Mouse (Mus musculus) kidney, postnatal 36 days (tissue): Measurements from ENCODE around the gene Elp1.

Source experiments
- DNase-seq, 2 experiments: peaks; one replicate each; pipeline ENCODE4 v3.0.0; 2021 to 2022; ENCODE audit warnings: mixed read lengths in 2 of 2

Elp1 gene

DNA sequence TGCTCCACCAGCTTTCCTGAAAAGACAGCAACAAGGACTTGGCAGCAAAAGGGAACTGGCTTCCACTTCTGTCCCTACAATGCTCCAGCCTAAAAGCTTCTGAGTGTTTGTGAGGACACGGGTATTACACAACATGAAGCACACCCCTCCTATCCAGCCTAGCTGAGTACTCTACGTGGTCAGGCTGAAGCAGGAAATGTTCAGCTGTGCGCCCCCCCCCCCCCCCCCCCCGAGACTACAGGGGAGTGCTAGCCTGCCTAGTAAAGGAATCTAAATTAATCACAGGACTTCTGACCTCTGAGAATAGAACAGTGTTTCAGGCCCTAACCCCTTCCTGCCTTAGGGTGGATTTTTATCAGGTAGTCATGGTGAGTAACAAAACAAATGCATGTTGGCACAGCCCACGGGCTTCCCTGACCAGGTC lies 34.3 kb downstream of the Elp1 start:
- DNase-seq: no peak

DNA sequence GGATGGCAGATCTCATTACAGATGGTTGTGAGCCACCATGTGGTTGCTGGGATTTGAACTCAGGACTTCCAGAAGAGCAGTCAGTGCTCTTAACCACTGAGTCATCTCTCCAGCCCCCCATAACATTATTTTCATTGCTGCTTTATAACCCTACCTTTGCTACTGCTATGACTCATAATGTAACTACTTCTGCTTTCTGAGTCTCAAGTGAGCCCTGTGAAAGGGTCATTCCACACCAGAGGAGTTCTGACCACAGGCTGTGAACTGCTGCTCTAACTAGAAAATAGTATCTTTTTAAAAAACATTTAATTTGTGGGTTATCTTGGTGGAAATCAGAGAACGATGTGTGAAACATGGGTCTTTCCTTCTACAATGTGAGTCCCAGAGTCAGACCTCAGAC lies 44.4 kb downstream of the Elp1 start:
- DNase-seq: no peak

DNA sequence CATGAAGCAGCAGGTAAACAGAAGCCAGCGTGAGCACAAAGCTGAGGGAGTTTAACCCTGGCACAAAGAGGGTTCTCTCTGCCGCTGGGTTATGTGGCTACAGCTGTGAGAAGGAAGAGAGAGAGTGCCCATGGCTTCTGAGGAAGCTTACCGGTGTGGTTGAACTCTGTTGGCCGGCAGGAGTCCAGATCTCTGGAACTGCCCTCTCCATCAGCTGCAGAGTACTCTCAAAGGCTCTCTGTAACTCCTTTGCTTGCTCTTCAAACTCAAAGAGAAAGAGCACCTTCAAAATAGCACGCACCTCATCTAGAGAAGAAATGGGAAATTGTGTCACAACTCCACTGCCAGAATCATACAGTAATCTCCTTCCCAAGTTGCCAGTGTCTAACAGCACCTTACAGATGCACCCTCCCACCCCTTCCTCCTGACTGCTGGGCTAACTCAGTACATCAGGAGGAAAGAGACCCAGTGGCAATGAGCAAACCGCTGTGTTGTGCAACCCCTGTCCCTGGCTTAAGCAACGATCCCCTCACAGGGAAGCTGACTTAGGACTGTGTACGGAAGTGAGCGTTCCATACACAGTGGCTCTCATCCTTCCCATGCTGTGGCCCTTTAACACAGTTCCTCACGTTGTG lies 45.0 kb downstream of the Elp1 start:
- DNase-seq: no peak

GRCm38 (mm10) chr4:56756021-56756420 lies 46.1 kb downstream of the Elp1 start:
- no peak for DNase-seq

- no peak for DNase-seq
Observed at GRCm38 (mm10) chr4:56747456-56747855, 54.7 kb downstream of the Elp1 start.

GRCm38 (mm10) chr4:56746345-56746744 lies 55.8 kb downstream of the Elp1 start:
- no peak for DNase-seq

- DNase-seq: no peak
Observed at GRCm38 (mm10) chr4:56743363-56744195, 58.6 kb downstream of the Elp1 start, which contains the start of gene Actl7a. Gene Actl7a, plus strand, starts transcription at chr4:56743413.

- DNase-seq: no peak
Observed at GRCm38 (mm10) chr4:56742698-56743097, 59.4 kb downstream of the Elp1 start.

GRCm38 (mm10) chr4:56741041-56741493 lies 61.1 kb downstream of the Elp1 start, which contains the start of gene Actl7b:
Gene Actl7b, minus strand, starts transcription at chr4:56741443.
- DNase-seq: no peak

DNA sequence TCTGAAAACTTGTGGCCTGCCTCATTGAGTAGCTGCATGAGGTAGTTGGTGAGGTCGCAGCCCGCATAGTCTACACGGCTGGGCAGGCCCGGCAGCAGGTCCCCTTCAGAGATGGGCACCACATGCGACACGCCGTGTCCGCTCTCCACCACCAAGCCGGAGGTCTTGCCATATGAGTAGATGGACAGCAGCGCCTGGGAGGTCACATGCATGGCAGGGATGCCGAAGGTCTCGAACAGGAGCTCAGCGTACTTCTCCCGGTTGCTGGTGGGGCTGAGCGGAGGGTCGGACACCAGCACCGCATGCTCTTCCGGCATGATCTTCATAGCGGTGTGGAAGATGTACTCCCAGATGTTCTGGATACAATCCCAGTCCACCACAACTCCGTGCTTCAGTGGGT lies 61.5 kb downstream of the Elp1 start:
- DNase-seq: no peak

DNA sequence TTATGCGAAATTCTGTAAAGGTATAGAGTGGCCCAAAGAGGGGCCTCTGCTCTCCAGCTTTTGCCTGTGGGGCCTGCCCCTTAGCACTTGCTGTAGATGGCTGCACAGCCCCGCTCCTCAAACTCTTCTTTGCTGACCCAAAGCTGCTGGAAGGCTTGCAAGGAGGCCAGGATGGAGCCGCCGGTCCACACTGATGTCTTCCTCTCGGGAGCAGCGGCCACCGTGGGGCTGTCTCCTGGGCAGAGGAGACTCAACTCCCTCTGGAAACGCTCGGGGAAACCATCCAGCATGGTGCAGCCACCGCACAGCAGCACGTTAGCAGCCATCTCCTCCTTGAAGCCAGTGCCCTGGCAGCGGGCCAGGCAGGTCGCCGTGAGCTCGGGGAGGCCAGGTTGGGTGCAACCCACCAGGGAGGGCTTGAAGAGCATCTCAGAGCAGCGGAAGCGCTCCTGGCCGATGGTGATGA lies 62.1 kb downstream of the Elp1 start, which contains the start of gene Gm26657:
Gene Gm26657, plus strand, starts transcription at position 51 of the 466 bp plus-strand sequence.
- no peak for DNase-seq

DNA sequence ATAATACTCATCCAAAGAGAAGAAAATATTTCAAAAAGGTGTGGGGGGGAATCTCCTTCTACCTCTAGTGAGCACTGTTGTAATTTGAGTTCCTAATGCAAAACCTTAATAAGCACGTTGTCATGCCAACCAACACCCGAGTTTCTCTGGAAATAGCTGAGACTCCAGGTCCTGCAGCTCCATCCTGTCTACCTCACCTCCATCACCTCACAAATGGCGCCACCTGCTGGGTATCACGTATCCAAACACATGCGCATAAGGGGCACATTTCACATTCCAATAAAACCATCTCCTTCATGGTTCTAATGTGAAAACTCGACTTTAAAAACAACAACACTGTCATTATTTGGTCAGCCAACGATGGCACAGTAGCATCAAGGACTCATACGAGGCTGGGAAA lies 76.3 kb downstream of the Elp1 start:
- peak in 1 of 2 experiments; percentile 67 for DNase-seq

DNA sequence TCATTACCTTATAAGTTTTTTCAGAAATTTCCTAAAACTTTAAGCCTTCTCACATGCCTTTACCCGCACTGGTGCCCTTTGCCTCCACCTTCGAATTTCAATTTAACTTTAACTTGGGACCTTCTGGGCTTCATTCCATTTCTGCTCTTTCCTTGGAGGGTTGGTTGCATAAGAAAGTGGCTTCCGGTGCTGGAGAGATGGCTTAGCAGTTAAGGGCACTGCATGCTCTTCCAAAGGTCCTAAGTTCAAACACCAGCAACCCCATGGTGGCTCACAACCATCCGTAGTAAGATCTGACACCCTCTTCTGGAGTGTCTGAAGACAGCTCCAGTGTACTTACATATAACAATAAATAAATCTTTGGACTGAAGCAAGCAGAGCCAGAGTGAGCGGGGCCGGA lies 78.9 kb downstream of the Elp1 start:
- peak; percentile 56 to 63 for DNase-seq

DNA sequence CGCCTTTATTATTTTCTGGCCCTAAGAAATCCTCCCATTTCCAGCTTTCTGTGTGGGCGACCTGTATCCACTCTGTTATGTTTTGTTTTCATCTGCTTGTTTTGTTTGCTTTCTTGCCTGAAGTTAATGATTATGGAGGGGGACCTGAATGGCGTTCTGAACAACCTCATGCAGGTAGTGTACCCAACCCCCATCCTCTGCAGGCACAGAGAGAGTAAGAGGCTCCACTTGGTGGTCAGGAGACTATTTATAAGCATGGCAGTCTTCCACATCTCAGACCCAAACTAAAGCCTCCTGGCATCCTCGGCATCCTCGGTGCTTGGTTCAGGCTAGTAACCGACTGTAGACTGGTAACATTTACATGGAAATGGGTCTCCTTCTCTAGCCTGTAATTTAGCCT lies 79.8 kb downstream of the Elp1 start:
- peak; percentile 50 to 54 for DNase-seq

DNA sequence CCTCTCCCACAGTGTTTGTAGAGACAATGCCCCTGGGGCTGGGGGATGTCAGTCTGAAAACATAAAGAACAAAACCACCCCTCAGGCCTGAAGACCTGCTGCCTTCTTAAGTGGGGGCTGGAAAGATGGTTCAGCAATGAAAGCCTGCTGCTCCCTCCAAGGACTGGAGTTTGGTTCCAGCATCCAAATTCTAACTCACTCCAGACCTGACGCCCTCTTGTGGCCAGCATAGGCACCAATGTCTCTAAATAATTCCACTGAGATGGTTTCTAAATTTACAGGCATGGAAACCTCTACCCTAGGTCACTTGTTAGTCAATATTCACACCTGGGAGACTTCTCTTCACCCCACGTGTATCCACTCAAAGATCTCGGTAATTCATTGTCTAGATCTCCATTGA lies 80.7 kb downstream of the Elp1 start:
- peak; percentile 13 to 60 for DNase-seq

DNA sequence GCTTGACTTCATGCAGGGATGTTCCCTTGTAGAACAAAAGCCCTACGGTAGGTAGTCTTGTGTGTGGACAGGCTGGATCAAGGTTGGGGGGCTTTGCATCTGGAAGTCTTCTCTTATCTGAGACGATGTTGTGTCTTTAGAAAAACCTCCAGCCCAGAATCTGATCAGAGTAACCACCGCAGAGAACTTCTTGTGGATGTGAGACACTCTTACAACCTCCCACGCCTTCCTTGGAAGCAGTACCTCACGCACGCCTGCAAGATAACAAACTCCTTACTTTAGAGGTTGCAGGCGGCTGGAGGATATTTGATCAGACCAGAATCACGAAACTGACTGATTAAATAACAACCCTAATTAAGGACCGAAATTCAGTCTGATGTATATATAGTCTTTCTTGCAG lies 81.7 kb downstream of the Elp1 start:
- no peak for DNase-seq

DNA sequence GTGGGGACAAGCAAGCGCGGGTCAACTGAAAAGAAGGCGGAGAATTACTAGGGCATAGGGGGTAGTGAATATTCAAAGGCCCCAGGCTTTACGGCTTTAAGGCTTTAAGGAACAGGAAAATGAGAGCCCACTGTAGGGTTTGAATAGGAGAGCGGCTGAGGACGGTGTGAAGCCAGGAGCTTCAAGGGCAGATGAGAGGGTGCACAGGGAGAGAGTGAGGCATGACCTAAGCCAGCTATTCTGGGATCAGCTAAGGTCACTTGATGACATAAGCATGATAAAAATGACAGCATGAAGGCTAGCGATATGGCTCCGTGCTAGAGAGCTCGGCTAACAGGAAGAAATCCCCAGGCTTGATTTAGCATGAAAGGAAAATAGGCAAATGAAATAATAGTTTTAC lies 82.7 kb downstream of the Elp1 start:
- no peak for DNase-seq

- peak; percentile 29 to 36 for DNase-seq
Observed at GRCm38 (mm10) chr4:56718573-56719442, 83.3 kb downstream of the Elp1 start.

- DNase-seq: peak in 1 of 2 experiments; percentile 46
Observed at GRCm38 (mm10) chr4:56717932-56718331, 84.2 kb downstream of the Elp1 start.

DNA sequence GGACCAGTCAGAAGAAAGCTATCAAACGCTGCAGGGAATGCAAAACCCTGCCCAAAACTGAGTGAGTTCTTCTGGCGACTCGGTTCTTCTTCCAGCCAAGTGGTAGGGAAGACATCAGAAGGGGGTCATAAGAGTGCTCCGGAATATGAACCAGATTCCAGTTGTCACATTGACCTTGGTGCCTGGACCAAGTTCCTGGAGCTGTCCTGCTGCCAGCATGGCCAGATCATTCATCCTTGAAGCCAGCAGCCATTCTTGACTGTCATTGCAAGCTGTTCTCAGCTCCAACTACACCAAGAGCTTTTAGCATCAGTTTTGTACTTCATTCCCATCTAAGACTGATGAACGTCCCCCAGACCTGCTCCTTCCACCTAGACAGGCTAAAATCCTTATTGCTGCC lies 85.3 kb downstream of the Elp1 start:
- peak; percentile 46 to 67 for DNase-seq

- no peak for DNase-seq
Observed at GRCm38 (mm10) chr4:56713155-56713554, 89.0 kb downstream of the Elp1 start.

- peak in 1 of 2 experiments; percentile 7 for DNase-seq
Observed at GRCm38 (mm10) chr4:56702234-56702633, 99.9 kb downstream of the Elp1 start.
